Mouse (Mus musculus): ENCODE results near the gene Dctn3.
"Not testable (repeated sequence)": the region's sequence is repeated elsewhere in the genome, so short reads cannot be mapped to it uniquely, and the experiment has no call there.

The Dctn3 gene

GRCm38 (mm10) chr4:41722918-41723351 lies at the start of gene Dctn3:
Dctn3 (minus strand) TSS chr4:41723170.
- DNase-seq (ENCODE audit: low read depth, low spot score), result peak; percentile 88

GRCm38 (mm10) chr4:41767301-41767700 lies 44.3 kb upstream of the Dctn3 start:
- DNase-seq (ENCODE audit: low read depth, low spot score), result not testable (repeated sequence)

- not testable (repeated sequence) for DNase-seq (ENCODE audit: low read depth, low spot score)
Measured at GRCm38 (mm10) chr4:41763176-41763575, 40.2 kb upstream of the Dctn3 start.

GRCm38 (mm10) chr4:41762688-41763114 lies 39.7 kb upstream of the Dctn3 start:
- DNase-seq (ENCODE audit: low read depth, low spot score), result not testable (repeated sequence)

GRCm38 (mm10) chr4:41762099-41762687 lies 39.2 kb upstream of the Dctn3 start:
- DNase-seq (ENCODE audit: low read depth, low spot score), result no peak

GRCm38 (mm10) chr4:41761680-41762079 lies 38.7 kb upstream of the Dctn3 start:
- DNase-seq (ENCODE audit: low read depth, low spot score), result no peak

GRCm38 (mm10) chr4:41760911-41761310 lies 37.9 kb upstream of the Dctn3 start:
- no peak for DNase-seq (ENCODE audit: low read depth, low spot score)

GRCm38 (mm10) chr4:41760288-41760721 lies 37.3 kb upstream of the Dctn3 start:
- no peak for DNase-seq (ENCODE audit: low read depth, low spot score)

GRCm38 (mm10) chr4:41759656-41760287 lies 36.8 kb upstream of the Dctn3 start:
- no peak for DNase-seq (ENCODE audit: low read depth, low spot score)

GRCm38 (mm10) chr4:41759206-41759605 lies 36.2 kb upstream of the Dctn3 start:
- DNase-seq (ENCODE audit: low read depth, low spot score), result no peak

GRCm38 (mm10) chr4:41758701-41759100 lies 35.7 kb upstream of the Dctn3 start:
- no peak for DNase-seq (ENCODE audit: low read depth, low spot score)

- no peak for DNase-seq (ENCODE audit: low read depth, low spot score)
Measured at GRCm38 (mm10) chr4:41758021-41758420, 35.1 kb upstream of the Dctn3 start.

- DNase-seq (ENCODE audit: low read depth, low spot score), result no peak
Measured at GRCm38 (mm10) chr4:41757321-41757720, 34.4 kb upstream of the Dctn3 start.

GRCm38 (mm10) chr4:41756440-41756839 lies 33.5 kb upstream of the Dctn3 start:
- no peak for DNase-seq (ENCODE audit: low read depth, low spot score)

- DNase-seq (ENCODE audit: low read depth, low spot score), result peak; percentile 62
Measured at GRCm38 (mm10) chr4:41755338-41756305, 32.7 kb upstream of the Dctn3 start, which contains the start of gene Sigmar1. Sigmar1 (minus strand) TSS chr4:41756157.

GRCm38 (mm10) chr4:41754797-41755337 lies 31.9 kb upstream of the Dctn3 start, which contains the start of gene Galt:
Galt (plus strand) TSS chr4:41755228.
- no peak for DNase-seq (ENCODE audit: low read depth, low spot score)

GRCm38 (mm10) chr4:41745021-41745420 lies 22.1 kb upstream of the Dctn3 start:
- DNase-seq (ENCODE audit: low read depth, low spot score), result no peak

GRCm38 (mm10) chr4:41744131-41744530 lies 21.2 kb upstream of the Dctn3 start:
- no peak for DNase-seq (ENCODE audit: low read depth, low spot score)

GRCm38 (mm10) chr4:41741158-41741560 lies 18.2 kb upstream of the Dctn3 start:
- peak; percentile 77 for DNase-seq (ENCODE audit: low read depth, low spot score)

GRCm38 (mm10) chr4:41740380-41741157 lies 17.6 kb upstream of the Dctn3 start:
- no peak for DNase-seq (ENCODE audit: low read depth, low spot score)

- no peak for DNase-seq (ENCODE audit: low read depth, low spot score)
Measured at GRCm38 (mm10) chr4:41739260-41739659, 16.3 kb upstream of the Dctn3 start.
